ENCODE assay signal across 9 mouse cellular contexts in the genomic region with DNA sequence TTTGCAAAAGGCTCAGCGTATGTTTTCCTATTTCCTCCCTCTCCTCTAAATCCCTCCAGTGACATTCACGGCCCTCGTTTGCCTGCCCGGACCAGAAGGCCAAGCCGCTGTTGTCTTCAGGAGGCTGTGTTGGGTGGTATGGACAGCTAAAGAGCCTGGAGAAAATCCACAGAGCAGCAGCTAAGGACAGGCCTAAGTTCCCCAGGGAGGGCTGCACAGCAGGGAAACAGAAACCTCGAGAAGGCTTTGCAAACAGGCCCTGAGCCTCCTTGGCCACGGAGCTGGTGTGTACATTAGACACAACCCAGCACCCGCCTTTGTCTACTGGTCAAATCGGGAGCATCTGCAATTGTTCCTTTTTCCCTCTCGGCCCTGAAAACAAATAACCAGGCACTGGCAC. TPM values are rescaled to one million over a fixed set of nuclear protein-coding genes. Genes with fewer than 3 reads are reported as not detected.
DNase-seq lines count a peak whose midpoint lies in the region; ATAC-seq lines count a peak whose summit lies in the region.
"Had no signal": no experiment of that assay in that cellular context is flagged by ENCODE, and none has a peak within 500 bp of the region (broad histone marks: within the 10 kb centered on the region; RNA-seq: fewer than 3 reads in every experiment).

No protein-coding gene starts in this region.

- H3K4me2 ChIP-seq in kidney, embryonic 14.5 days (replicated peaks; ENCODE audit: low read depth, low read length), result peak overlapping the region; percentile 68; the same call in 1 of the 2 replicates
- H3K4me2 ChIP-seq in embryonic facial prominence, embryonic 12.5 days (replicated peaks), result peak overlapping the region; percentile 82
- no peak overlapping the region for H3K4me2 ChIP-seq in intestine, embryonic 14.5 days (ENCODE audit: low read length)
- H3K4me2 ChIP-seq in neural tube, embryonic 12.5 days (replicated peaks), result peak overlapping the region; percentile 64

- H3K9ac ChIP-seq in kidney, embryonic 14.5 days (ENCODE audit: low read depth, low read length), result no peak overlapping the region
- H3K9ac ChIP-seq in embryonic facial prominence, embryonic 12.5 days, result peak overlapping the region; percentile 72
- no peak overlapping the region for H3K9ac ChIP-seq in intestine, embryonic 14.5 days (ENCODE audit: low read length)
- no peak overlapping the region for H3K9ac ChIP-seq in neural tube, embryonic 12.5 days

- H3K36me3 ChIP-seq in kidney, embryonic 14.5 days (ENCODE audit: control insufficient read depth, insufficient read depth, low read length), result no peaks in the 10 kb centered on the region
- H3K36me3 ChIP-seq in embryonic facial prominence, embryonic 12.5 days, result no peaks in the 10 kb centered on the region
- H3K36me3 ChIP-seq in intestine, embryonic 14.5 days (ENCODE audit: control insufficient read depth, insufficient read depth, low read length), result no peaks in the 10 kb centered on the region
- H3K36me3 ChIP-seq in neural tube, embryonic 12.5 days, result no peaks in the 10 kb centered on the region
- H3K36me3 ChIP-seq: G1E had no signal

- H3K4me1 ChIP-seq in kidney, embryonic 14.5 days (ENCODE audit: control insufficient read depth, insufficient read depth, low read length), result peaks cover 25% of the 10 kb centered on the region
- H3K4me1 ChIP-seq in embryonic facial prominence, embryonic 12.5 days, result peaks cover 31% of the 10 kb centered on the region
- H3K4me1 ChIP-seq in intestine, embryonic 14.5 days (replicated peaks; ENCODE audit: control insufficient read depth, insufficient read depth, low read length), result peaks cover 26% of the 10 kb centered on the region
- H3K4me1 ChIP-seq in neural tube, embryonic 12.5 days, result peaks cover 33% of the 10 kb centered on the region

- DNase-seq in kidney, adult 11 months, result no peak
- peak; percentile 79 for DNase-seq in intestine, embryonic 14.5 days (ENCODE audit: low spot score)
- DNase-seq in gastrocnemius, postnatal 4 days (ENCODE audit: low spot score in 2 of 2), result no peak
- DNase-seq in gastrocnemius, postnatal 25 days, result no peak
- DNase-seq in adrenal gland, postnatal 10 days, result no peak

- H3K9me3 ChIP-seq in kidney, embryonic 14.5 days (ENCODE audit: control insufficient read depth, low read length), result no peaks in the 10 kb centered on the region
- no peaks in the 10 kb centered on the region for H3K9me3 ChIP-seq in embryonic facial prominence, embryonic 12.5 days
- no peaks in the 10 kb centered on the region for H3K9me3 ChIP-seq in intestine, embryonic 14.5 days (ENCODE audit: control insufficient read depth, low read length)
- no peaks in the 10 kb centered on the region for H3K9me3 ChIP-seq in neural tube, embryonic 12.5 days

- no peak overlapping the region for H3K27ac ChIP-seq in kidney, embryonic 14.5 days (ENCODE audit: low read depth, low read length)
- no peak overlapping the region for H3K27ac ChIP-seq in embryonic facial prominence, embryonic 12.5 days
- no peak overlapping the region for H3K27ac ChIP-seq in intestine, embryonic 14.5 days (ENCODE audit: low read depth)
- no peak overlapping the region for H3K27ac ChIP-seq in neural tube, embryonic 12.5 days

- WGBS in kidney, embryonic 14.5 days, result 11% methylated on average over 10 of the region's 10 CpGs
- WGBS in embryonic facial prominence, embryonic 12.5 days, result 9% methylated on average over 10 of the region's 10 CpGs
- 24% methylated on average over 10 of the region's 10 CpGs for WGBS in intestine, embryonic 14.5 days
- WGBS in neural tube, embryonic 12.5 days, result 2% methylated on average over 10 of the region's 10 CpGs

- H3K27me3 ChIP-seq in kidney, embryonic 14.5 days (ENCODE audit: control insufficient read depth, insufficient read depth, low read length), result peaks cover 100% of the 10 kb centered on the region
- H3K27me3 ChIP-seq in embryonic facial prominence, embryonic 12.5 days, result peaks cover 99% of the 10 kb centered on the region
- H3K27me3 ChIP-seq in intestine, embryonic 14.5 days (replicated peaks; ENCODE audit: control insufficient read depth, insufficient read depth, low read length), result peaks cover 100% of the 10 kb centered on the region
- peaks cover 99% of the 10 kb centered on the region for H3K27me3 ChIP-seq in neural tube, embryonic 12.5 days (replicated peaks)

- H3K4me3 ChIP-seq in kidney, embryonic 14.5 days (ENCODE audit: low read length), result peak overlapping the region; percentile 44; the same call in 1 of the 2 replicates
- peak overlapping the region; percentile 53 for H3K4me3 ChIP-seq in embryonic facial prominence, embryonic 12.5 days
- H3K4me3 ChIP-seq in intestine, embryonic 14.5 days (ENCODE audit: low read depth, low read length), result no peak overlapping the region
- 0 out of 2 replicates have a peak overlapping the region, but pooled peaks have one; percentile 2 for H3K4me3 ChIP-seq in neural tube, embryonic 12.5 days

- ATAC-seq in kidney, embryonic 14.5 days (ENCODE audit: low FRiP score, low TSS enrichment), result no peak
- no peak for ATAC-seq in embryonic facial prominence, embryonic 12.5 days (ENCODE audit: insufficient number of reproducible peaks, insufficient read depth, low FRiP score, low TSS enrichment)
- ATAC-seq in intestine, embryonic 14.5 days (replicated peaks; ENCODE audit: low FRiP score, low TSS enrichment, low read depth), result no peak
- no peak for ATAC-seq in neural tube, embryonic 12.5 days (ENCODE audit: low FRiP score, low read depth)

RNA-seq across cellular contexts. Expression of gene Tbx1, which starts 4.8 kb away (rescaled TPM):
- polyA plus RNA-seq in kidney, embryonic 14.5 days (2014; fragmentation: Nextera tagmentation; extraction: Ambion mirVana), result 0.61 and 0.63 TPM in 2 replicates
- polyA plus RNA-seq in embryonic facial prominence, embryonic 12.5 days (2016; fragmentation: Nextera tagmentation; extraction: Ambion mirVana), result 19.6 and 21.9 TPM in 2 replicates
- 0.14 and 0.22 TPM in 2 replicates for polyA plus RNA-seq in intestine, embryonic 14.5 days (2014; fragmentation: Nextera tagmentation; extraction: Ambion mirVana)
- 5.5 and 7.2 TPM in 2 replicates for polyA plus RNA-seq in neural tube, embryonic 12.5 days (2016; fragmentation: Nextera tagmentation; extraction: Ambion mirVana)
- total RNA-seq in gastrocnemius, postnatal 4 days (2021), result 10 to 100 TPM in 1 of 2 experiments, 1 to 10 TPM in 1; 3.9 to 10.8 TPM
- total RNA-seq in gastrocnemius, postnatal 25 days (2021), result 10 to 100 TPM in 1 of 2 experiments, 1 to 10 TPM in 1; 5.3 to 42.0 TPM
- total RNA-seq in adrenal gland, postnatal 10 days (2021), result 1 to 10 TPM; 1.2 to 9.1 TPM
- polyA plus RNA-seq: G1E had no signal

RNA-seq across cellular contexts. Expression of gene Gp1bb, which starts 36.5 kb away (rescaled TPM):
- polyA plus RNA-seq in kidney, embryonic 14.5 days (2014; fragmentation: Nextera tagmentation; extraction: Ambion mirVana), result 1.1 and 1.6 TPM in 2 replicates
- polyA plus RNA-seq in embryonic facial prominence, embryonic 12.5 days (2016; fragmentation: Nextera tagmentation; extraction: Ambion mirVana), result 4.3 and 4.7 TPM in 2 replicates
- 1.9 and 2.0 TPM in 2 replicates for polyA plus RNA-seq in intestine, embryonic 14.5 days (2014; fragmentation: Nextera tagmentation; extraction: Ambion mirVana)
- 12.0 and 12.7 TPM in 2 replicates for polyA plus RNA-seq in neural tube, embryonic 12.5 days (2016; fragmentation: Nextera tagmentation; extraction: Ambion mirVana)
- under 1 TPM in 1 of 2 experiments, not detected in 1; 0.27 TPM for total RNA-seq in gastrocnemius, postnatal 4 days (2021)
- under 1 TPM in 1 of 2 experiments, not detected in 1; 0.28 TPM for total RNA-seq in gastrocnemius, postnatal 25 days (2021)
- 1 to 10 TPM; 1.1 to 1.4 TPM for total RNA-seq in adrenal gland, postnatal 10 days (2021)

RNA-seq across cellular contexts. Expression of gene Gm49601, which starts 40.6 kb away (rescaled TPM):
- polyA plus RNA-seq in kidney, embryonic 14.5 days (2014; fragmentation: Nextera tagmentation; extraction: Ambion mirVana), result 1.2 and 1.7 TPM in 2 replicates
- polyA plus RNA-seq in embryonic facial prominence, embryonic 12.5 days (2016; fragmentation: Nextera tagmentation; extraction: Ambion mirVana), result 8.1 and 10.4 TPM in 2 replicates
- 2.0 and 2.2 TPM in 2 replicates for polyA plus RNA-seq in intestine, embryonic 14.5 days (2014; fragmentation: Nextera tagmentation; extraction: Ambion mirVana)
- 11.8 and 12.1 TPM in 2 replicates for polyA plus RNA-seq in neural tube, embryonic 12.5 days (2016; fragmentation: Nextera tagmentation; extraction: Ambion mirVana)
- 1 to 10 TPM; 2.2 to 3.6 TPM for total RNA-seq in gastrocnemius, postnatal 4 days (2021)
- total RNA-seq in gastrocnemius, postnatal 25 days (2021), result 1 to 10 TPM; 1.3 to 2.4 TPM
- 1 to 10 TPM; 2.5 to 4.8 TPM for total RNA-seq in adrenal gland, postnatal 10 days (2021)
- polyA plus RNA-seq: G1E had no signal

RNA-seq across cellular contexts. Expression of gene Sept5, which starts 44.1 kb away (rescaled TPM):
- polyA plus RNA-seq in kidney, embryonic 14.5 days (2014; fragmentation: Nextera tagmentation; extraction: Ambion mirVana), result 12.2 and 14.2 TPM in 2 replicates
- polyA plus RNA-seq in embryonic facial prominence, embryonic 12.5 days (2016; fragmentation: Nextera tagmentation; extraction: Ambion mirVana), result 45.5 and 47.2 TPM in 2 replicates
- polyA plus RNA-seq in intestine, embryonic 14.5 days (2014; fragmentation: Nextera tagmentation; extraction: Ambion mirVana), result 29.3 and 29.9 TPM in 2 replicates
- polyA plus RNA-seq in neural tube, embryonic 12.5 days (2016; fragmentation: Nextera tagmentation; extraction: Ambion mirVana), result 117 and 125 TPM in 2 replicates
- 10 to 100 TPM; 11.3 to 12.9 TPM for total RNA-seq in gastrocnemius, postnatal 4 days (2021)
- total RNA-seq in gastrocnemius, postnatal 25 days (2021), result 1 to 10 TPM; 5.5 to 5.8 TPM
- 10 to 100 TPM; 14.2 to 24.3 TPM for total RNA-seq in adrenal gland, postnatal 10 days (2021)
- polyA plus RNA-seq: G1E had no signal
